Mouse (Mus musculus): ENCODE data around the gene Tbxas1. TPM values are rescaled to one million over a fixed set of nuclear protein-coding genes. Genes with fewer than 3 reads are reported as not detected.

The Tbxas1 gene
- total RNA-seq, 4 experiments from 2014 or later, result 2.1 to 16.8 (median 7.6) TPM

GRCm38 (mm10) chr6:38892017-38892416 is 16.8 kb downstream of the Tbxas1 start:
- no peak for DNase-seq (ENCODE audit: low spot score in 2 of 2)

- DNase-seq (ENCODE audit: low spot score in 2 of 2), result no peak
Measured at GRCm38 (mm10) chr6:38893615-38894014, 18.4 kb downstream of the Tbxas1 start.

GRCm38 (mm10) chr6:38900073-38900472 is 24.9 kb downstream of the Tbxas1 start:
- DNase-seq (ENCODE audit: low spot score in 2 of 2), result no peak

- no peak for DNase-seq (ENCODE audit: low spot score in 2 of 2)
Measured at GRCm38 (mm10) chr6:38900479-38901126, 25.4 kb downstream of the Tbxas1 start.

GRCm38 (mm10) chr6:38901152-38901551 is 25.9 kb downstream of the Tbxas1 start:
- DNase-seq (ENCODE audit: low spot score in 2 of 2), result no peak

GRCm38 (mm10) chr6:38901636-38902035 is 26.4 kb downstream of the Tbxas1 start:
- DNase-seq (ENCODE audit: low spot score in 2 of 2), result no peak

GRCm38 (mm10) chr6:38902820-38903439 is 27.7 kb downstream of the Tbxas1 start:
- DNase-seq (ENCODE audit: low spot score in 2 of 2), result no peak

GRCm38 (mm10) chr6:38906005-38906404 is 30.8 kb downstream of the Tbxas1 start:
- no peak for DNase-seq (ENCODE audit: low spot score in 2 of 2)

- DNase-seq (ENCODE audit: low spot score in 2 of 2), result no peak
Measured at GRCm38 (mm10) chr6:38908401-38908800, 33.2 kb downstream of the Tbxas1 start.

- DNase-seq (ENCODE audit: low spot score in 2 of 2), result peak; percentile 42 to 73
Measured at GRCm38 (mm10) chr6:38910828-38911559, 35.8 kb downstream of the Tbxas1 start.

- no peak for DNase-seq (ENCODE audit: low spot score in 2 of 2)
Measured at GRCm38 (mm10) chr6:38912121-38912660, 37.0 kb downstream of the Tbxas1 start.

- DNase-seq (ENCODE audit: low spot score in 2 of 2), result peak; percentile 46 to 52
Measured at GRCm38 (mm10) chr6:38912845-38913244, 37.6 kb downstream of the Tbxas1 start.

- no peak for DNase-seq (ENCODE audit: low spot score in 2 of 2)
Measured at GRCm38 (mm10) chr6:38913386-38914042, 38.3 kb downstream of the Tbxas1 start.

GRCm38 (mm10) chr6:38914181-38914580 is 39.0 kb downstream of the Tbxas1 start:
- DNase-seq (ENCODE audit: low spot score in 2 of 2), result no peak

GRCm38 (mm10) chr6:38915776-38916175 is 40.6 kb downstream of the Tbxas1 start:
- no peak for DNase-seq (ENCODE audit: low spot score in 2 of 2)

GRCm38 (mm10) chr6:38916571-38916970 is 41.4 kb downstream of the Tbxas1 start:
- DNase-seq (ENCODE audit: low spot score in 2 of 2), result no peak

GRCm38 (mm10) chr6:38917415-38917814 is 42.2 kb downstream of the Tbxas1 start:
- no peak for DNase-seq (ENCODE audit: low spot score in 2 of 2)

GRCm38 (mm10) chr6:38918728-38919127 is 43.5 kb downstream of the Tbxas1 start:
- no peak for DNase-seq (ENCODE audit: low spot score in 2 of 2)

- no peak for DNase-seq (ENCODE audit: low spot score in 2 of 2)
Measured at GRCm38 (mm10) chr6:38919135-38919740, 44.0 kb downstream of the Tbxas1 start.

GRCm38 (mm10) chr6:38920141-38920540 is 44.9 kb downstream of the Tbxas1 start:
- no peak for DNase-seq (ENCODE audit: low spot score in 2 of 2)

- DNase-seq (ENCODE audit: low spot score in 2 of 2), result no peak
Measured at GRCm38 (mm10) chr6:38921095-38921809, 46.0 kb downstream of the Tbxas1 start.
